Mouse (Mus musculus) lung, embryonic 14.5 days (tissue): ENCODE data around the gene Ak8. TPM values are rescaled to one million over a fixed set of nuclear protein-coding genes. Genes with fewer than 3 reads are reported as not detected.
A peak's percentile ranks its signal among the peaks of the same experiment; 100 is the strongest.

Experiments
- ATAC-seq: fragments of 200-750 bp; cut with Nextera tagmentation; 2 replicates; pipeline ENCODE4 v1.8.0; 2017; ENCODE audit warnings: mild to moderate bottlenecking, moderate TSS enrichment, moderate library complexity; ENCODE audit not compliant: insufficient read depth
- DNase-seq: peaks from one replicate; pipeline ENCODE4 v3.0.0-alpha.2; 2015
- H3K27ac ChIP-seq: fragments of 300-500 bp; sonication (generic); 2 replicates; pipeline ENCODE4 v1.5.1; 2014; ENCODE audit warnings: low read depth, mild to moderate bottlenecking, moderate library complexity
- H3K27me3 ChIP-seq: fragments of 300-500 bp; sonication (generic); 2 replicates; pipeline ENCODE4 v1.6.1; 2014; ENCODE audit warnings: low read length, control low read depth; ENCODE audit not compliant: insufficient read depth
- H3K36me3 ChIP-seq: fragments of 300-500 bp; sonication (generic); 2 replicates; pipeline ENCODE4 v1.6.1; 2014; ENCODE audit warnings: control low read depth; ENCODE audit not compliant: insufficient read depth
- H3K4me1 ChIP-seq: fragments of 300-500 bp; sonication (generic); 2 replicates; pipeline ENCODE4 v1.6.1; 2014; ENCODE audit warnings: antibody characterized with exemption, control low read depth; ENCODE audit not compliant: insufficient read depth
- H3K4me2 ChIP-seq: fragments of 300-500 bp; sonication (generic); 2 replicates; pipeline ENCODE4 v1.6.1; 2014; ENCODE audit warnings: mild to moderate bottlenecking
- H3K4me3 ChIP-seq: fragments of 300-500 bp; sonication (generic); 2 replicates; pipeline ENCODE4 v1.5.1; 2014; ENCODE audit warnings: low read depth, low read length
- H3K9ac ChIP-seq: fragments of 300-500 bp; sonication (generic); 2 replicates; pipeline ENCODE4 v1.6.1; 2014
- H3K9me3 ChIP-seq: fragments of 300-500 bp; sonication (generic); 2 replicates; pipeline ENCODE4 v1.6.1; 2016; ENCODE audit warnings: low read depth, low read length, control low read depth
- CTCF ChIP-seq: IDR thresholded peaks from 2 replicates; pipeline ENCODE4 v1.5.1; 2016; ENCODE audit warnings: antibody characterized with exemption, low read depth
- WGBS: fragments of 180-500 bp; shearing (Covaris S2); extraction: QIAGEN DNeasy Blood & Tissue Kit; methylation state at CpG from one replicate; pipeline ENCODE4 v1.1.7; 2014; 5-methylcytosine and 5-hydroxymethylcytosine counted together
- polyA plus RNA-seq: library from polyadenylated mRNA; unstranded; fragments of >200 nt; fragmentation: Nextera tagmentation; extraction: Ambion mirVana; gene quantifications from 2 replicates; pipeline ENCODE4 v1.2.1, GENCODE M21; 2014

Ak8 gene
- polyA plus RNA-seq, 1 experiment from 2014 or later = 0.61 TPM

DNA sequence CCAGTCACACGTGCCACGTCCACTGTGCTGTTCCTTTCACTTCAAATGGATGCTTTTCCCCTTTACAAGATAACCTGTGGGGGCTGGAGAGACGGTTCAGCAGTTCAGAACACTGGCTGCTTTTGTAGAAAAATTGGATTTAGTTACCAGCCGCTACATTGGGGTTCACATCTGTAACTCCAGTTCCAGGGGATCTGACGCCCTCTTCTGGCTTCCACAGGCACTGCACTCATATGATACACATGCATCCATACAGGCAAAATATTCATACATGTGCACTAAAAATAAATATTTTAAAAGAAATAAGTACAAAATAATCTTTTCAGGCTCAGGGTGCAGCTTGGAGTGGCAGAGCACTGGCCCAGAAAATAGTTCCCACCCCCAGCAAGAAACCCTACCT, 94.7 kb downstream of the Ak8 start:
- Histone ChIP-seq H3K4me1 (peaks cover 5% of the 10 kb centered on the region), H3K27ac (no peak overlapping the region), H3K4me3 (no peak overlapping the region), H3K9ac (no peak overlapping the region), H3K27me3 (no peaks in the 10 kb centered on the region), H3K4me2 (no peak overlapping the region), H3K9me3 (no peaks in the 10 kb centered on the region), H3K36me3 (no peaks in the 10 kb centered on the region)
- TF ChIP-seq CTCF = peak; percentile 25; the same call in 1 of the 2 replicates
- 68% methylated on average over 5 of the region's 5 CpGs for WGBS
- DNase-seq = no peak
- no peak for ATAC-seq

DNA sequence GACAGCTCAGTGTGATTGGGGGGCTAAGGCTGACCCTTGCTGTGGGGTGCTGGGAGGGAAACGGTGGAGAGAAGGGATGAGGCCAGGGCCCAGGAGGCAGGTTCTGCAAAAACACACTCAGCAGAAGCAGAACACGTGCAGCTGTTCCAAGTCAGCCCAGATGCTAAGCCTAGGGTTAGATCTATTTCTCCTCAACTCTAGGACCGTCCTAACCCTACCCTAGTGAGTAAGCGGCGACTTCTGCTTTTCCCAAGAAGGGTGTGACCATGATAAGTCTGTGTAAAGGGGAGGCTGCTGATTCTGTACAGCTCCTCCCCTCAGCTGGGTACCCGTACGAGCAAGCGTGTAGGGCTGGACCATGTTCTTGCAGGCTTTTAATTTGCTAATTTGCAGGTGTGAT, 96.3 kb downstream of the Ak8 start:
- no peak; the same call in 1 of the 2 replicates for ATAC-seq
- no peak for TF ChIP-seq CTCF
- WGBS = 56% methylated on average over 8 of the region's 8 CpGs

DNA sequence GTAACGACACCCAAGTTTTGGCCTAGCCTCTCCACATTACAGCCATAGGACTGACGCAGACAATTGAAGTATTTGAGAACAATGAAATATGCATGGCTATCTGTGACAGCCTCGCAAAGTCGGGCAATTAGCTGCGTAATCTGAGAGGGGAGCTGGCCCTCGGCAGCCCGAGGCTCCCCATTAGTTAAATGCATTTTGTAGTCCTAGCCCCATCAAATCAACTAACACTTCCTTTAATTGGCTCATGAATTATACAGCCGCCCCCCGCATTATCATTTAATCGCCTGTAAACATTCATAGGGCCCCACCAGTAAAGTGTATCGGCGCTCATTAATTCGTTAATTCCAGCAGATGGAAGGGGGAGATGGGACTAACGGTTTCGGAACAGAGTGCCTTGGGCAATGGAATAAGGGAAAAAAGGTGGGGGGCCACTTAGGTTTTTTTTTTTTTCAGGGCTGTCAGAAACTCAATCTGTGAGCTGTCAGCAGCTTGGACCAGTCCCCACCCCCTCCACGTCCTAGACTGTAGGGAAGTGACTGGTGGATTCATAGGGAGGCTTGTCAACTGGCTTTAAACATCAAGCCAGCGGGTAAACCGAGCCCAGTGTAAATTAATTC, 97.6 kb downstream of the Ak8 start:
- Histone ChIP-seq H3K4me1 (peaks cover 7% of the 10 kb centered on the region), H3K27ac (peak overlapping the region; percentile 1; the same call in 1 of the 2 replicates), H3K9me3 (no peaks in the 10 kb centered on the region), H3K4me3 (no peak overlapping the region), H3K9ac (no peak overlapping the region; the same call in 1 of the 2 replicates), H3K27me3 (no peaks in the 10 kb centered on the region), H3K4me2 (peak overlapping the region; percentile 24; the same call in 1 of the 2 replicates), H3K36me3 (no peaks in the 10 kb centered on the region)
- no peak for ATAC-seq
- TF ChIP-seq CTCF = no peak
- peak; percentile 48 for DNase-seq
- 35% methylated on average over 18 of the region's 18 CpGs for WGBS

More for the DNA sequence above, 96.3 kb downstream of the Ak8 start:
- H3K27me3 ChIP-seq = no peaks in the 10 kb centered on the region
- peaks cover 7% of the 10 kb centered on the region for H3K4me1 ChIP-seq
- DNase-seq = no peak
- H3K27ac ChIP-seq = no peak overlapping the region
- no peak overlapping the region for H3K4me2 ChIP-seq
- no peak overlapping the region for H3K9ac ChIP-seq
- no peaks in the 10 kb centered on the region for H3K9me3 ChIP-seq
- no peaks in the 10 kb centered on the region for H3K36me3 ChIP-seq
- H3K4me3 ChIP-seq = no peak overlapping the region

DNA sequence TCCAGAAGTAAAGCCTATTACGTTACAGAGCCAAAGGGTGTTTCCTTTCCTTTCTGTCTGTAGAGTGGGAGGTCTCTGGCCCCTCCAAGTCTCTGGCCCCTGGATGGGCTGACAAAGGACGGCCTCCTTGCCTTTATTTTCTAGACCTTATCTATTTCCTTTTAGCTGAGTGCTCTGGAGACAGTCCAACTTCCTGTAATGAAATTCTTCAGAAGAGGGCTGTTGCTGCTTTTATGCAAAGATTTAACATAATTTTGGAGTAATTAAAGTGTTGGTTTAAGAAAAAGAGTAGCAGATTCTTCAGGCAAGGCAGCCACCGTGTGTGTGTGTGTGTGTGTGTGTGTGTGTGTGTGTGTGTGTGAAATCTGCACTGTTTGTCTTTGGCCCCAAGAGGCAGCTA, 98.4 kb downstream of the Ak8 start:
- no peak overlapping the region for H3K4me2 ChIP-seq
- no peaks in the 10 kb centered on the region for H3K36me3 ChIP-seq
- no peak overlapping the region for H3K4me3 ChIP-seq
- peak; percentile 78 for DNase-seq
- H3K27me3 ChIP-seq = no peaks in the 10 kb centered on the region
- TF ChIP-seq CTCF = no peak
- no peak overlapping the region for H3K27ac ChIP-seq
- H3K4me1 ChIP-seq = peaks cover 7% of the 10 kb centered on the region; the same call in 1 of the 2 replicates
- ATAC-seq = peak; percentile 47; the same call in 1 of the 2 replicates
- 17% methylated on average over 3 of the region's 3 CpGs for WGBS
- H3K9ac ChIP-seq = no peak overlapping the region
- H3K9me3 ChIP-seq = no peaks in the 10 kb centered on the region

DNA sequence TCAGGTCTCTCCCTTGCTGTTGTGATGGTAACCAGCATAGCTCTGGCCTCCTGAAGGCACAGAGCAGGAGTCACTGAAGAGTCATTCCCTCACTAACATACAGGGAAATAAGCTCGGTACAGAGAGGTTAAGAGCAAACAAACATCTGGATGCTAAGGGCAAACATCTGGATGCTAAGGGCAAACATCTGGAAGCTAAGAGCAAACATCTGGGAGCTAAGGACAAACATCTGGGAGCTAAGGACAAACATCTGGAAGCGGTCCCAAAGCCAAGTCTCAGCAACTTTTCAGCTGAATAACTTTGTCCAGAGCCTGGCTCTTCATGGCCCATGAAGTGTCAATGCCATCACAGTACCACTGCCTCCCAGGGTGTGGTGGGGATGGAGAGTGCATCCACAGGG, 99.6 kb downstream of the Ak8 start:
- no peak for TF ChIP-seq CTCF
- 42% methylated on average over 2 of the region's 2 CpGs for WGBS
- Histone ChIP-seq H3K27me3 (no peaks in the 10 kb centered on the region), H3K4me3 (no peak overlapping the region), H3K27ac (no peak overlapping the region), H3K4me1 (peaks cover 7% of the 10 kb centered on the region; the same call in 1 of the 2 replicates), H3K9me3 (no peaks in the 10 kb centered on the region), H3K9ac (no peak overlapping the region), H3K36me3 (no peaks in the 10 kb centered on the region), H3K4me2 (no peak overlapping the region)
- no peak for ATAC-seq
- DNase-seq = peak; percentile 41

DNA sequence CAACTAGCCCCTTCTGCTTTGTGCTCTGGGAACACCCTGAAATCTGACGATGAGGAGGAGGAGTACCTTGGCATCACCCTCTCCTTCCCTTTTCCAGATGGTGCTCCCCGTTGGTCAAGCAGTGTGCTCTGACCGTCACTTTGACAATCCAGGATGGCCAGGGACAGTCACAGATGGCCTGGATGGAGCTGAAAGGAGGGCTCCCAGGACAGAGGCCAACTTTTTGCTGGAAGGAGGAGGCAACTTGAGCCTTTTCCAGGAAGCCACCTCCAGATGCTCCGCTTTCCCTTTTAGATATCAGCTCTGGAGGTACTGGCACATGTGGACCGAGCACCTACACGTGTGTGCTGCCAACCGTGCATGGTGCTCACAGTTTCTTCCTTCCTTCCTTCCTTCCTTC, 103.4 kb downstream of the Ak8 start:
- Histone ChIP-seq H3K27ac (no peak overlapping the region), H3K27me3 (no peaks in the 10 kb centered on the region), H3K9ac (no peak overlapping the region), H3K4me3 (no peak overlapping the region), H3K9me3 (no peaks in the 10 kb centered on the region), H3K36me3 (no peaks in the 10 kb centered on the region), H3K4me1 (0 out of 2 replicates have a peak, but pooled peaks cover 3% of the 10 kb centered on the region), H3K4me2 (no peak overlapping the region)
- ATAC-seq (no peak), DNase-seq (no peak)
- WGBS = 84% methylated on average over 7 of the region's 7 CpGs
- TF ChIP-seq CTCF = no peak

DNA sequence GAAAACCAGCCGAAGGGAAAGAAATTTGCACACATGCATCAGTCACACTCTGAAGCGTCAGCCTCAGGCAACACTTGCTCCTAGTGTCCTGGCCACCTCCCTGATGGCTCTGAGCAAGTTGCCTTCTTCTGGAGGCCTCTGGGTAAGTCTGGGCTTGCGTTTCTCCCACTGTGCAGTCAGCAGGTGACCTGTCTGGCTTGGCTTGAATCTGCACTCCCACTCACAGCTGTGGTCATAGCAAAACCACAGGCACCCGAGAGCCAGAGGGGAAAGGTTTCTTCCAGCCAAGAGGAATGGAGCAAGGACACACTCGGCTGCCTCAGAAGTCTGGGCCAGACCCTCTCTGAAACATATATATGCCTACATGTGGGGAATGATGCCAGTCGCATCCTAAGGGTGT, 108.9 kb downstream of the Ak8 start:
- DNase-seq (no peak), ATAC-seq (no peak)
- 70% methylated on average over 6 of the region's 6 CpGs for whole genome bisulfite sequencing

More for the DNA sequence above, 108.9 kb downstream of the Ak8 start:
- Histone ChIP-seq H3K9ac (no peak overlapping the region), H3K9me3 (no peaks in the 10 kb centered on the region), H3K27me3 (no peaks in the 10 kb centered on the region), H3K27ac (no peak overlapping the region), H3K4me2 (no peak overlapping the region), H3K4me1 (no peaks in the 10 kb centered on the region), H3K36me3 (no peaks in the 10 kb centered on the region), H3K4me3 (no peak overlapping the region)
- no peak for TF ChIP-seq CTCF
